In genomic region chr19:24174896-24175295, GRCm38 (mm10) we compare ENCODE assay signal across 7 mouse cellular contexts. TPM values are rescaled to one million over a fixed set of nuclear protein-coding genes. Genes with fewer than 3 reads are reported as not detected.
A peak's percentile ranks its signal among the peaks of the same experiment; 100 is the strongest.
DNase-seq lines count a peak whose midpoint lies in the region; ATAC-seq and TF ChIP-seq lines count a peak whose summit lies in the region.

No protein-coding gene starts in this region.

- H3K4me2 ChIP-seq in embryonic facial prominence, embryonic 12.5 days (replicated peaks), result peak overlapping the region; percentile 65
- peak overlapping the region; percentile 84 for H3K4me2 ChIP-seq in limb, embryonic 15.5 days
- peak overlapping the region; percentile 99 for H3K4me2 ChIP-seq in myocyte (ENCODE audit: low read depth)

- peaks cover 13% of the 10 kb centered on the region for H3K79me2 ChIP-seq in myocyte (ENCODE audit: control insufficient read depth, insufficient read depth)

- H3K9me3 ChIP-seq in embryonic facial prominence, embryonic 12.5 days, result no peaks in the 10 kb centered on the region
- H3K9me3 ChIP-seq in limb, embryonic 15.5 days, result no peaks in the 10 kb centered on the region

- no peak overlapping the region for H3ac ChIP-seq in myocyte (ENCODE audit: control insufficient read depth, insufficient read length)

- no peaks in the 10 kb centered on the region for H3K27me3 ChIP-seq in embryonic facial prominence, embryonic 12.5 days
- no peaks in the 10 kb centered on the region for H3K27me3 ChIP-seq in limb, embryonic 15.5 days
- H3K27me3 ChIP-seq in myocyte (ENCODE audit: control insufficient read depth, insufficient read depth, insufficient read length), result no peaks in the 10 kb centered on the region

- intact Hi-C loops in gastrocnemius, postnatal 14 days (cut with DNase I; ENCODE audit: low total_unique reads), result no loop called here

- no peak for TF ChIP-seq POLR2A in myocyte (IDR thresholded peaks at IDR 0.05; ENCODE audit: insufficient read length, low read depth)

- H3K27ac ChIP-seq in embryonic facial prominence, embryonic 12.5 days, result no peak overlapping the region
- peak overlapping the region; percentile 87; the same call in 1 of the 2 replicates for H3K27ac ChIP-seq in limb, embryonic 15.5 days

- ATAC-seq in embryonic facial prominence, embryonic 12.5 days (ENCODE audit: insufficient number of reproducible peaks, insufficient read depth, low FRiP score, low TSS enrichment), result no peak
- no peak for ATAC-seq in limb, embryonic 15.5 days (ENCODE audit: insufficient number of reproducible peaks, low FRiP score, low TSS enrichment, low read depth)

- WGBS in embryonic facial prominence, embryonic 12.5 days, result 3% methylated on average over 13 of the region's 13 CpGs
- under 1% methylated on average over 13 of the region's 13 CpGs for WGBS in limb, embryonic 15.5 days

- H3K4me3 ChIP-seq in embryonic facial prominence, embryonic 12.5 days, result peak overlapping the region; percentile 71
- peak overlapping the region; percentile 79 for H3K4me3 ChIP-seq in limb, embryonic 15.5 days
- peak overlapping the region; percentile 51 for H3K4me3 ChIP-seq in myocyte

- no peak overlapping the region for H3K9ac ChIP-seq in embryonic facial prominence, embryonic 12.5 days
- no peak overlapping the region for H3K9ac ChIP-seq in limb, embryonic 15.5 days

- peaks cover 14% of the 10 kb centered on the region for H3K4me1 ChIP-seq in embryonic facial prominence, embryonic 12.5 days
- peaks cover 21% of the 10 kb centered on the region for H3K4me1 ChIP-seq in limb, embryonic 15.5 days

- peak; percentile 83 for DNase-seq in 3T3-L1 (ENCODE audit: low read depth, low spot score)
- DNase-seq in CD4-positive, CD25-positive, alpha-beta regulatory T cell, adult 2 months (ENCODE audit: low read depth, low spot score), result peak; percentile 24
- DNase-seq in heart, postnatal 4 days, result peak; percentile 55
- DNase-seq in gastrocnemius, postnatal 14 days, result no peak

- H3K36me3 ChIP-seq in embryonic facial prominence, embryonic 12.5 days, result no peaks in the 10 kb centered on the region
- H3K36me3 ChIP-seq in limb, embryonic 15.5 days, result no peaks in the 10 kb centered on the region
- H3K36me3 ChIP-seq in myocyte (ENCODE audit: control insufficient read depth, insufficient read depth), result no peaks in the 10 kb centered on the region

TF ChIP-seq in myocyte, 11 proteins besides CTCF, POLR2A, EP300 and RAD21:
- no peak for TF ChIP-seq MAX (IDR thresholded peaks at IDR 0.05; ENCODE audit: low read depth)
- TF ChIP-seq MYOG (IDR thresholded peaks at IDR 0.05; ENCODE audit: control insufficient read depth in 1 of 3, insufficient read depth in 1 of 3, insufficient read length in 2 of 3, low read depth in 2 of 3), result no peak
- no peak for TF ChIP-seq SRF (IDR thresholded peaks at IDR 0.05; ENCODE audit: control insufficient read depth, insufficient read length, low read depth)
- TF ChIP-seq POLR2AphosphoS2 (IDR thresholded peaks at IDR 0.05; ENCODE audit: insufficient read length, low read depth), result no peak
- TF ChIP-seq CEBPB (IDR thresholded peaks at IDR 0.05; ENCODE audit: insufficient read depth, poor library complexity, severe bottlenecking), result no peak
- no peak for TF ChIP-seq TCF12 (IDR thresholded peaks at IDR 0.05; ENCODE audit: insufficient read depth, poor library complexity, severe bottlenecking)
- TF ChIP-seq REST (IDR thresholded peaks at IDR 0.05; ENCODE audit: insufficient read depth, insufficient read length), result no peak
- no peak for TF ChIP-seq USF1 (IDR thresholded peaks at IDR 0.05; ENCODE audit: low read depth)
- no peak for TF ChIP-seq TCF3 (IDR thresholded peaks at IDR 0.05; ENCODE audit: insufficient read length, low read depth)
- TF ChIP-seq MYOD1 (IDR thresholded peaks at IDR 0.05; ENCODE audit: control insufficient read depth in 1 of 3, insufficient read length in 2 of 3, low read depth in 2 of 3), result no peak
- TF ChIP-seq E2F4 (IDR thresholded peaks at IDR 0.05; ENCODE audit: insufficient read depth), result no peak

RNA-seq across cellular contexts. Expression of gene Tjp2, which starts 49.9 kb away (rescaled TPM):
- 26.0 and 26.6 TPM in 2 replicates for polyA plus RNA-seq in embryonic facial prominence, embryonic 12.5 days (2016; fragmentation: Nextera tagmentation; extraction: Ambion mirVana)
- total RNA-seq in heart, postnatal 4 days (2021), result 10 to 100 TPM; 36.9 to 37.7 TPM
- polyA plus RNA-seq in limb, embryonic 15.5 days (2015; fragmentation: Nextera tagmentation; extraction: Ambion mirVana), result 17.2 and 20.6 TPM in 2 replicates
- 5.2 TPM for polyA plus RNA-seq in myocyte (2012; fragmentation: generic; extraction: Trizol)
- total RNA-seq in gastrocnemius, postnatal 14 days (2021), result 1 to 10 TPM; 7.0 to 8.8 TPM
